Mouse (Mus musculus) lung, embryonic 14.5 days (tissue): ENCODE data around the gene Atpaf1. TPM values are rescaled to one million over a fixed set of nuclear protein-coding genes. Genes with fewer than 3 reads are reported as not detected.

Source experiments
- ATAC-seq: fragments of 200-750 bp; cut with Nextera tagmentation; 2 replicates; pipeline ENCODE4 v1.8.0; 2017; ENCODE audit warnings: mild to moderate bottlenecking, moderate TSS enrichment, moderate library complexity; ENCODE audit not compliant: insufficient read depth
- DNase-seq: peaks from one replicate; pipeline ENCODE4 v3.0.0-alpha.2; 2015
- H3K27ac ChIP-seq: fragments of 300-500 bp; sonication (generic); 2 replicates; pipeline ENCODE4 v1.5.1; 2014; ENCODE audit warnings: low read depth, mild to moderate bottlenecking, moderate library complexity
- H3K27me3 ChIP-seq: fragments of 300-500 bp; sonication (generic); 2 replicates; pipeline ENCODE4 v1.6.1; 2014; ENCODE audit warnings: low read length, control low read depth; ENCODE audit not compliant: insufficient read depth
- H3K36me3 ChIP-seq: fragments of 300-500 bp; sonication (generic); 2 replicates; pipeline ENCODE4 v1.6.1; 2014; ENCODE audit warnings: control low read depth; ENCODE audit not compliant: insufficient read depth
- H3K4me1 ChIP-seq: fragments of 300-500 bp; sonication (generic); 2 replicates; pipeline ENCODE4 v1.6.1; 2014; ENCODE audit warnings: antibody characterized with exemption, control low read depth; ENCODE audit not compliant: insufficient read depth
- H3K4me2 ChIP-seq: fragments of 300-500 bp; sonication (generic); 2 replicates; pipeline ENCODE4 v1.6.1; 2014; ENCODE audit warnings: mild to moderate bottlenecking
- H3K4me3 ChIP-seq: fragments of 300-500 bp; sonication (generic); 2 replicates; pipeline ENCODE4 v1.5.1; 2014; ENCODE audit warnings: low read depth, low read length
- H3K9ac ChIP-seq: fragments of 300-500 bp; sonication (generic); 2 replicates; pipeline ENCODE4 v1.6.1; 2014
- H3K9me3 ChIP-seq: fragments of 300-500 bp; sonication (generic); 2 replicates; pipeline ENCODE4 v1.6.1; 2016; ENCODE audit warnings: low read depth, low read length, control low read depth
- CTCF ChIP-seq: IDR thresholded peaks from 2 replicates; pipeline ENCODE4 v1.5.1; 2016; ENCODE audit warnings: antibody characterized with exemption, low read depth
- WGBS: fragments of 180-500 bp; shearing (Covaris S2); extraction: QIAGEN DNeasy Blood & Tissue Kit; methylation state at CpG from one replicate; pipeline ENCODE4 v1.1.7; 2014; 5-methylcytosine and 5-hydroxymethylcytosine counted together
- polyA plus RNA-seq: library from polyadenylated mRNA; unstranded; fragments of >200 nt; fragmentation: Nextera tagmentation; extraction: Ambion mirVana; gene quantifications from 2 replicates; pipeline ENCODE4 v1.2.1, GENCODE M21; 2014

Atpaf1 gene
- polyA plus RNA-seq, 1 experiment from 2014 or later, result 61.4 TPM

DNA sequence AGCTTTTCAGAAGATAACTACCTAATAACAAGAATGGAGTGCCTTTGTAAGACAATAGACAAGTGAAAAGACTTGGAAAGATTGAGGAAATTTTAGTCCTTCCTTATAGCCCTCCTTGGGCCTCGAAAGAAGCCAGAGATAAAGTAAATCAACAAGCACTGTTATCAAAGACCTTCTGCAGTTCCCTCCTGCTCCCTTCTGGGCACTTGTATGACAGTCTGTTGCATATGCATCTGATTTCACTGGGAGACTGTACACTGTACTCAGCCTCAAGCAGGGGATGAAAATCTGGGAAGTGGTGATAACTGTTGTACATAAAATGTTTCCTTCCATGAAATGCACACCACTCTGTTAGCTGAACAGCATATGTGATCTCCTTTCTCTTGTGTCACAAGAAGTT is 35.3 kb upstream of the Atpaf1 start:
- no peak overlapping the region for H3K4me2 ChIP-seq
- no peaks in the 10 kb centered on the region for H3K4me1 ChIP-seq
- no peak overlapping the region for H3K9ac ChIP-seq
- ATAC-seq (no peak), DNase-seq (no peak)
- no peaks in the 10 kb centered on the region for H3K9me3 ChIP-seq
- no peaks in the 10 kb centered on the region for H3K27me3 ChIP-seq
- no peak overlapping the region for H3K4me3 ChIP-seq
- H3K36me3 ChIP-seq, result peaks cover 42% of the 10 kb centered on the region
- WGBS, result 82% methylated on average over 1 of the region's 1 CpGs
- no peak for TF ChIP-seq CTCF
- no peak overlapping the region for H3K27ac ChIP-seq

DNA sequence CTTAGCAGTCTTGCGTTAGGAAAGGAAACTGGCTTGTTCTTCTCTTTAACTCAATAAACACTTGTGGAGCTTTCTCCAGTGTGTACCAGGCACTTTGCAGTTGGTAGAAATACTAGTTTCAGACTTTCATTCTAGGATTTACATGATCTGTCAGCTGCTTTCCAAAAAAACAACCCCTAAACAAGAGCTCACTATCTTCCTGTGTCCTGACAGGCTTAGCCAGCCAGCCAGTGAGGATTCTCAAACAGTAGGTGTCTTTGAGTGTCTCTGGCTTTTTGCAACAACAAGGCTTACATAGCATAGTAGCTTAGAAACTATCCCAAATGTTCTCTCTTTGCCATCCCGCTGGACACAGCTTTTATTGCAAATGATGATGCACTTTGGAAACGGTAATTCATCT is 30.5 kb upstream of the Atpaf1 start:
- TF ChIP-seq CTCF, result no peak
- H3K27me3 ChIP-seq, result no peaks in the 10 kb centered on the region
- no peak overlapping the region for H3K4me2 ChIP-seq
- ATAC-seq (no peak), DNase-seq (no peak)
- H3K9me3 ChIP-seq, result no peaks in the 10 kb centered on the region
- no peak overlapping the region for H3K27ac ChIP-seq
- WGBS, result 88% methylated on average over 3 of the region's 3 CpGs
- no peak overlapping the region for H3K4me3 ChIP-seq
- peaks cover 39% of the 10 kb centered on the region for H3K36me3 ChIP-seq
- no peaks in the 10 kb centered on the region for H3K4me1 ChIP-seq
- H3K9ac ChIP-seq, result no peak overlapping the region

- Histone ChIP-seq H3K4me3 (no peak overlapping the region), H3K4me2 (no peak overlapping the region), H3K4me1 (no peaks in the 10 kb centered on the region), H3K9ac (no peak overlapping the region), H3K27me3 (no peaks in the 10 kb centered on the region), H3K9me3 (no peaks in the 10 kb centered on the region), H3K36me3 (peaks cover 46% of the 10 kb centered on the region), H3K27ac (no peak overlapping the region)
- WGBS, result 86% methylated on average over 1 of the region's 1 CpGs
- TF ChIP-seq CTCF, result no peak
- DNase-seq (no peak), ATAC-seq (no peak)
These were observed 29.8 kb upstream of the Atpaf1 start for GRCm38 (mm10) chr4:115754851-115755250.

GRCm38 (mm10) chr4:115761206-115761605 is 23.4 kb upstream of the Atpaf1 start:
- H3K27ac ChIP-seq, result peak overlapping the region; percentile 50
- WGBS, result 62% methylated on average over 3 of the region's 3 CpGs
- no peak overlapping the region for H3K9ac ChIP-seq
- no peak for TF ChIP-seq CTCF
- no peak overlapping the region for H3K4me3 ChIP-seq
- no peaks in the 10 kb centered on the region for H3K9me3 ChIP-seq
- peak; percentile 56; the same call in 1 of the 2 replicates for ATAC-seq
- H3K4me2 ChIP-seq, result no peak overlapping the region
- DNase-seq, result peak; percentile 82
- H3K36me3 ChIP-seq, result peaks cover 66% of the 10 kb centered on the region
- no peaks in the 10 kb centered on the region for H3K27me3 ChIP-seq
- H3K4me1 ChIP-seq, result no peaks in the 10 kb centered on the region

DNA sequence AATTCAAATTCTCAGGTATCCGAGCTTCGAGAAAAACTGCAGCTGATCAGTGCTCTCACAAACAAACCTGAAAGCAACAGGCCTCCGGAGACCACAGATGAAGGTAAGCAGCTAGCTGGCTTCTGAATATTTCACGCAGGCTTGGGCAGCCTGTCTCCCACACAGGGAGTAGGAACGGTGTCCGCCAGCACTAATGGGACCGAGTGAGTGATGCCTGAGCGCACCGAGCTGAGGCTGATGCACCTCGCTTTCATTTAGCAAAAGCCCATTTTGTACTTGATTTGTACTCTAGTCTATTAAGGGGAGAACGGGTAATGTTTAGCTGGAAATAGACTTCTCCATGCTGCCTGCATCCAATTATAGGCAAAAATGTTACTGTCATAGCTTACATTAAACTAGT is 20.0 kb upstream of the Atpaf1 start:
- no peak overlapping the region for H3K9ac ChIP-seq
- H3K27ac ChIP-seq, result no peak overlapping the region
- DNase-seq, result no peak
- H3K9me3 ChIP-seq, result no peaks in the 10 kb centered on the region
- H3K4me1 ChIP-seq, result no peaks in the 10 kb centered on the region
- 90% methylated on average over 11 of the region's 11 CpGs for WGBS
- no peak overlapping the region for H3K4me3 ChIP-seq
- H3K4me2 ChIP-seq, result no peak overlapping the region
- peaks cover 68% of the 10 kb centered on the region for H3K36me3 ChIP-seq
- no peak for TF ChIP-seq CTCF
- ATAC-seq, result no peak
- no peaks in the 10 kb centered on the region for H3K27me3 ChIP-seq

GRCm38 (mm10) chr4:115767647-115768467 is 16.8 kb upstream of the Atpaf1 start:
- Histone ChIP-seq H3K4me3 (no peak overlapping the region), H3K4me1 (no peaks in the 10 kb centered on the region), H3K9ac (0 out of 2 replicates have a peak overlapping the region, but pooled peaks have one; percentile 8), H3K9me3 (no peaks in the 10 kb centered on the region), H3K36me3 (peaks cover 51% of the 10 kb centered on the region), H3K27me3 (no peaks in the 10 kb centered on the region), H3K27ac (peak overlapping the region; percentile 12; the same call in 1 of the 2 replicates), H3K4me2 (no peak overlapping the region)
- 69% methylated on average over 11 of the region's 11 CpGs for WGBS
- TF ChIP-seq CTCF, result no peak
- DNase-seq, result peak; percentile 18
- ATAC-seq, result peak; percentile 58

GRCm38 (mm10) chr4:115775056-115775455 is 9.6 kb upstream of the Atpaf1 start:
- ATAC-seq, result no peak
- no peak overlapping the region for H3K27ac ChIP-seq
- H3K4me1 ChIP-seq, result no peaks in the 10 kb centered on the region
- peaks cover 30% of the 10 kb centered on the region for H3K36me3 ChIP-seq
- no peaks in the 10 kb centered on the region for H3K27me3 ChIP-seq
- WGBS, result 76% methylated on average over 6 of the region's 6 CpGs
- TF ChIP-seq CTCF, result no peak
- H3K4me2 ChIP-seq, result no peak overlapping the region
- no peak overlapping the region for H3K4me3 ChIP-seq
- H3K9me3 ChIP-seq, result no peaks in the 10 kb centered on the region
- DNase-seq, result no peak
- no peak overlapping the region for H3K9ac ChIP-seq
